Mouse (Mus musculus): ENCODE measurements around the gene Nrros.

GRCm38 (mm10) chr16:32167819-32168545, 2.6 kb upstream of the Nrros start:
- TF ChIP-seq CTCF (IDR thresholded peaks at IDR 0.05; ENCODE audit: low read depth, low read length) (no peak), GATA1 (IDR thresholded peaks at IDR 0.05; ENCODE audit: borderline replicate concordance, low read length) (no peak), GATA2 (IDR thresholded peaks at IDR 0.05; ENCODE audit: borderline replicate concordance, low read depth, low read length) (no peak), POLR2AphosphoS5 (IDR thresholded peaks at IDR 0.05; ENCODE audit: insufficient replicate concordance, low read depth, low read length) (no peak), TAL1 (conservative IDR thresholded peaks at IDR 0.05; ENCODE audit: low read depth, low read length) (no peak)
